Mouse (Mus musculus) ES-Bruce4 (cell line): ENCODE measurements around the gene Irf2. TPM values are rescaled to one million over a fixed set of nuclear protein-coding genes. Genes with fewer than 3 reads are reported as not detected.

Experiments used
- H3K27ac ChIP-seq: 2 replicates; pipeline ENCODE4 v1.5.1; 2012; ENCODE audit warnings: low read length, inconsistent platforms; ENCODE audit not compliant: insufficient read depth
- H3K27me3 ChIP-seq: 2 replicates; pipeline ENCODE4 v1.6.1; 2012; ENCODE audit warnings: mild to moderate bottlenecking, low read length, inconsistent platforms; ENCODE audit not compliant: control insufficient read depth, poor library complexity, insufficient read depth, severe bottlenecking
- H3K36me3 ChIP-seq: 2 replicates; pipeline ENCODE4 v1.6.1; 2012; ENCODE audit warnings: inconsistent platforms, mild to moderate bottlenecking, low read length, moderate library complexity; ENCODE audit not compliant: control insufficient read depth, poor library complexity, insufficient read depth, severe bottlenecking
- H3K4me1 ChIP-seq: one replicate; pipeline ENCODE4 v1.8.1; 2011; ENCODE audit warnings: low read length; ENCODE audit not compliant: control insufficient read depth, insufficient read depth
- H3K4me3 ChIP-seq: 2 replicates; pipeline ENCODE4 v1.5.1; 2011; ENCODE audit warnings: low read depth, mild to moderate bottlenecking, low read length
- H3K9ac ChIP-seq: 2 replicates; pipeline ENCODE4 v1.6.1; 2012; ENCODE audit warnings: low read depth, mild to moderate bottlenecking, inconsistent platforms; ENCODE audit not compliant: poor library complexity, severe bottlenecking
- H3K9me3 ChIP-seq: replicated peaks from 2 replicates; pipeline ENCODE4 v1.6.1; 2012; ENCODE audit warnings: mild to moderate bottlenecking, low read length, inconsistent platforms; ENCODE audit not compliant: control insufficient read depth, poor library complexity, insufficient read depth, severe bottlenecking
- CTCF ChIP-seq: IDR thresholded peaks from one replicate; pipeline ENCODE4 v1.8.1; 2011; ENCODE audit warnings: low read depth, low read length
- EP300 ChIP-seq: IDR thresholded peaks from 2 replicates; pipeline ENCODE4 v1.6.1; 2011; ENCODE audit warnings: low read depth, low read length; ENCODE audit not compliant: insufficient read depth
- POLR2A ChIP-seq: IDR thresholded peaks from one replicate; pipeline ENCODE4 v1.8.1; 2011; ENCODE audit warnings: low read length; ENCODE audit not compliant: insufficient read depth
- polyA plus RNA-seq: library from polyadenylated mRNA; stranded (reverse); fragments of >200 nt; gene quantifications from 2 replicates; pipeline ENCODE4 v1.2.4, GENCODE M21; 2011; ENCODE audit warnings: low read depth; ENCODE audit not compliant: missing spikeins, insufficient read depth, insufficient read length

The Irf2 gene
- polyA plus RNA-seq, 1 experiment, result 17.6 TPM

DNA sequence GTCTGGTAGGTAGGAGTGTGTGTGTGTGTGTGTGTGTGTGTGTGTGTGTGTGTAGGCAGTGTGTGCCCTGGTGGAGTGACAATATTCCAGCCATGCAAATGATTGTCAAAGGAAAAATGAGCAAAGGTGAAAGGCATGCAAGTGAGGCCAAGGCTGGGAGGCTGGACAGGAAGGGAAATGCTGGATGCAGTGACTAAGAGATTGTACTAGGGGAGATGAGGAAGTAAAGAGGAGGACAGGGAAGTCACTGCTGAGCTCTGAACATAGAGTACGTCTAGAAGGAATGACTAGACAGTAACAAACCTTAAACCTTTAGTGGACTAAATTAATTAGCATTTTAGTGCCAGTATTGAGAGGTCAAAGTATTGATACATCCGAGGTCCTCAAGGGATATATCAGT, 53.1 kb downstream of the Irf2 start:
- Histone ChIP-seq H3K36me3 (no peaks in the 10 kb centered on the region), H3K27ac (no peak overlapping the region), H3K9me3 (peaks cover 5% of the 10 kb centered on the region; the same call in 1 of the 2 replicates), H3K27me3 (no peaks in the 10 kb centered on the region), H3K4me3 (no peak overlapping the region), H3K4me1 (no peaks in the 10 kb centered on the region), H3K9ac (no peak overlapping the region)
- TF ChIP-seq POLR2A (no peak), CTCF (no peak), EP300 (no peak)

DNA sequence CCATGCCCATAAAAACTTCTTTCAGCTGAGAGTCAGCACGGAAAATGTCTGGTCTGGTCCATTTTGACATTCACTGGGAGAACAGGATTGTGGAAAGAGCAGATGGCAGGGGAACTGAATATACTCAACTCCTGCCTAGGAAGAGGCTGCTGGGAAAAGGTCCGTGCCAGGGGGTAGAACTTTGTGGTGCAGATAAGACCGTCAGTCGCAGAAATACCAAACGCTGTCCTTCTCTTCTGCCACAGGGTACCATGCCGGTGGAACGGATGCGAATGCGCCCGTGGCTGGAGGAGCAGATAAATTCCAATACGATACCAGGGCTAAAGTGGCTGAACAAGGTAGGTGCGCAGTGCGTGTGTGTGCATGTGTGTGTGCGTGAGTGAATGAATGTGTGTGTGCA, 53.7 kb downstream of the Irf2 start:
- Histone ChIP-seq H3K36me3 (no peaks in the 10 kb centered on the region), H3K27ac (no peak overlapping the region), H3K9ac (no peak overlapping the region), H3K9me3 (peaks cover 5% of the 10 kb centered on the region; the same call in 1 of the 2 replicates), H3K4me3 (no peak overlapping the region), H3K27me3 (no peaks in the 10 kb centered on the region), H3K4me1 (no peaks in the 10 kb centered on the region)
- TF ChIP-seq CTCF, result no peak
- TF ChIP-seq EP300, result no peak
- TF ChIP-seq POLR2A, result no peak

DNA sequence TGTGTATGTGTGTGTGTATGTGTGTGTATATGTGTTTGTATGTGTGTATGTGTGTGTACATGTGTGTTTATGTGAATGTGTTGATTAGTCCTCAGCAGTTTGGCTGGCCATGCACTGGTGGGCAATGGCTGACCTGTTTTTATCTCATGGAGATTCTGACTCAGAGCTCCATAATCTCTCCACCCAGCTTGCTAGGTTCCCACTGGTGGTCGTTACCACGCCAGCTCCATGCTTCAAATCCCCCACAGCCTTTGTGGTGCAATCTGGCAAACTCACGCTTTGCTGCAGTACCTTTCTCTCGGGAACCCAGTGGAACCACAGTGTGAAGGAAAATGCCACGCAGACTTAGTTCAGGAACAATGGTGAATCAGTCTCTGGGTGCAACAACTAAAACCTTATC, 54.8 kb downstream of the Irf2 start:
- Histone ChIP-seq H3K4me3 (no peak overlapping the region), H3K9ac (no peak overlapping the region), H3K27me3 (no peaks in the 10 kb centered on the region), H3K4me1 (no peaks in the 10 kb centered on the region), H3K36me3 (no peaks in the 10 kb centered on the region), H3K9me3 (no peaks in the 10 kb centered on the region), H3K27ac (no peak overlapping the region)
- TF ChIP-seq CTCF, result no peak
- no peak for TF ChIP-seq EP300
- TF ChIP-seq POLR2A, result no peak

DNA sequence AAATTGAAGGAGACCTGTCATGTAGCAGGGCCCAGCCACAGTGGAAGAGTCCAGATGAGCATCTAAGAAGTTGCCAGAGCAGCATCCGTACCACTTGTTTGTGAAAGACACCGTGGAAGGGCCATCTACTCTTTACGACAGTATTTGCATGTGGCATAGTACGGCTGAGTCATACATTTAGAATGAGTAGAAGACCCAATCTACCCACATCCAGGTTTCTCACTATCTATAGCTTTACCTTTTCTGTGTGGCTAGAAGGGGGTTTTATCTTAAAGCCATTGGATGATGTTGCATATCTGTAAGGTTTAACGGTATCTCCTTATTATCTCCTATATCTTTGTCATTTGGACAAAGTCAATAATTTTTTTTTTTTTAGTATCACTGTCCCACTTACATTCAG, 59.7 kb downstream of the Irf2 start:
- H3K27me3 ChIP-seq, result no peaks in the 10 kb centered on the region
- TF ChIP-seq EP300 (no peak), POLR2A (no peak), CTCF (no peak)
- H3K4me3 ChIP-seq, result no peak overlapping the region
- H3K9me3 ChIP-seq, result no peaks in the 10 kb centered on the region
- no peaks in the 10 kb centered on the region for H3K36me3 ChIP-seq
- no peak overlapping the region for H3K27ac ChIP-seq
- H3K4me1 ChIP-seq, result no peaks in the 10 kb centered on the region
- no peak overlapping the region for H3K9ac ChIP-seq

DNA sequence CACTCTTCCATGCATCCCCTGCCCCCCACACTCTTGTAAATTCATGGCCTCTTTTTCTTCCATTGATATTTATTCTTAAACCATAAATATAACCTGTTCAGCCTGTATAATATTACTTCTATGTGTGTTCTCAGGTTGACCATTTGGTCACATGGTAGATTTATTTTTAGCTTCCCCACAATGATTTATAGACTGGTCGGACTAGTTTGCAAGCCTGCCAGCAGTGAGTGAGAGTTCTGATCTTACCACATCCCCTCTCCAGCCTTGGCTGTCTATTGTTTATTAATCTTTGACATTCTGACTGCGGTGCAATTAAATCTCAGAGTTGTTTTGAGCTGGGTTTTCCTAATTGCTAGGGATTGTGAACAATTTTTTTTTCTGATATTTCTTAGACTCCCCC, 60.2 kb downstream of the Irf2 start:
- no peaks in the 10 kb centered on the region for H3K9me3 ChIP-seq
- TF ChIP-seq CTCF (no peak), EP300 (no peak), POLR2A (no peak)
- H3K27me3 ChIP-seq, result no peaks in the 10 kb centered on the region
- H3K27ac ChIP-seq, result no peak overlapping the region
- H3K4me3 ChIP-seq, result no peak overlapping the region
- no peak overlapping the region for H3K9ac ChIP-seq
- no peaks in the 10 kb centered on the region for H3K4me1 ChIP-seq
- no peaks in the 10 kb centered on the region for H3K36me3 ChIP-seq

DNA sequence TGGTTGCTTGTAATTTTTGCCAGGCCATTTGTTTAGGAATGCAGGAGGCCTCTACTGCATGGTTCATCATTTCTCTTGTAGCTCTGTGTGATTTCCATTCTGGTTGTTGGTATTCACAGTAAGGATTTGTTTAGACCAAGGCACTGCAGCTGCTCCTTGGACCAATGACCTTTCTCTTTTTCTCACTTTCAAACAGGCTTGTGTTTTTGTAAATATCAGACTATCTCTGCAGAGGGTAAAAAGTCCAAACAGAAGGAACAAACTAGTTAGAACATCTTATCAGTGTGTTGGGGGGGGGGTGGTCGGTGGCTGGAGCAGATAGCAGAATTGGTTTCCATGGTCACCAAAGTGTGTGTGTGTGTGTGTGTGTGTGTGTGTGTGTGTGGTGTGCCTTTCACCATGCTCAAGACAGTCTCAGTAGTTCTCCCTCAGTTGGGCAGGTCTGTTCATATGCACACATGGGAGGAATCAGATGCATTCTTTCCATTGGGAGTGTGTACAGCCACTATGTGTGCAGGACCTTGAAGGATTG, 61.7 kb downstream of the Irf2 start:
- no peak overlapping the region for H3K4me3 ChIP-seq
- H3K36me3 ChIP-seq, result no peaks in the 10 kb centered on the region
- TF ChIP-seq CTCF, result no peak
- TF ChIP-seq EP300, result no peak
- no peak for TF ChIP-seq POLR2A
- H3K27ac ChIP-seq, result no peak overlapping the region
- no peaks in the 10 kb centered on the region for H3K4me1 ChIP-seq
- H3K9me3 ChIP-seq, result no peaks in the 10 kb centered on the region
- no peak overlapping the region for H3K9ac ChIP-seq
- H3K27me3 ChIP-seq, result no peaks in the 10 kb centered on the region
